Mouse (Mus musculus): ENCODE results near the gene Elof1. TPM values are rescaled to one million over a fixed set of nuclear protein-coding genes. Genes with fewer than 3 reads are reported as not detected.
"Not testable (repeated sequence)": the region's sequence is repeated elsewhere in the genome, so short reads cannot be mapped to it uniquely, and the experiment has no call there.

Elof1 gene
- polyA plus RNA-seq, 1 experiment from 2014 or later: 183 TPM

GRCm38 (mm10) chr9:22086012-22086411 lies 31.0 kb downstream of the Elof1 start:
- peak overlapping the region; percentile 63 for H3K4me3 ChIP-seq (replicated peaks)
- ATAC-seq (ENCODE audit: low FRiP score): no peak
- peak overlapping the region; percentile 86 for H3K27ac ChIP-seq (replicated peaks)
- 83% methylated on average over 6 of the region's 6 CpGs for whole genome bisulfite sequencing
- H3K36me3 ChIP-seq: peaks cover 6% of the 10 kb centered on the region; the same call in 1 of the 2 replicates
- H3K9me3 ChIP-seq (replicated peaks): no peaks in the 10 kb centered on the region
- H3K9ac ChIP-seq (replicated peaks): peak overlapping the region; percentile 65
- H3K4me2 ChIP-seq: peak overlapping the region; percentile 78
- H3K27me3 ChIP-seq (replicated peaks): no peaks in the 10 kb centered on the region
- peaks cover 27% of the 10 kb centered on the region for H3K4me1 ChIP-seq

- WGBS: under 1% methylated on average over 48 of the region's 48 CpGs
These were observed 31.7 kb downstream of the Elof1 start, which contains the start of gene Ecsit for GRCm38 (mm10) chr9:22085022-22085834. TSS of gene Ecsit (minus strand) at chr9:22085438.

GRCm38 (mm10) chr9:22084667-22085021 lies 32.3 kb downstream of the Elof1 start:
- peak overlapping the region; percentile 86 for H3K27ac ChIP-seq (replicated peaks)
- H3K9me3 ChIP-seq (replicated peaks): no peaks in the 10 kb centered on the region
- ATAC-seq (ENCODE audit: low FRiP score): no peak

More at GRCm38 (mm10) chr9:22085022-22085834, 31.7 kb downstream of the Elof1 start, which contains the start of gene Ecsit:
- H3K9ac ChIP-seq (replicated peaks): peak within 1 kb of the TSS; percentile 65
- peak within 1 kb of the TSS; percentile 78 for H3K4me2 ChIP-seq
- peak within 1 kb of the TSS; percentile 63 for H3K4me3 ChIP-seq (replicated peaks)
- peak; percentile 99 for ATAC-seq (ENCODE audit: low FRiP score)
- H3K27me3 ChIP-seq (replicated peaks): no peaks in the 10 kb centered on the region
- peaks cover 8% of the 10 kb centered on the region; the same call in 1 of the 2 replicates for H3K36me3 ChIP-seq
- peak within 1 kb of the TSS; percentile 86 for H3K27ac ChIP-seq (replicated peaks)
- no peaks in the 10 kb centered on the region for H3K9me3 ChIP-seq (replicated peaks)
- peaks cover 27% of the 10 kb centered on the region for H3K4me1 ChIP-seq

GRCm38 (mm10) chr9:22076223-22076622 lies 40.7 kb downstream of the Elof1 start:
- Histone ChIP-seq H3K9me3 (replicated peaks) (no peaks in the 10 kb centered on the region), H3K36me3 (peaks cover 44% of the 10 kb centered on the region), H3K4me3 (replicated peaks) (no peak overlapping the region), H3K4me1 (peaks cover 10% of the 10 kb centered on the region), H3K27ac (replicated peaks) (no peak overlapping the region), H3K4me2 (no peak overlapping the region), H3K27me3 (replicated peaks) (no peaks in the 10 kb centered on the region), H3K9ac (replicated peaks) (no peak overlapping the region)
- ATAC-seq (ENCODE audit: low FRiP score): no peak
- 91% methylated on average over 23 of the region's 23 CpGs for WGBS

More at GRCm38 (mm10) chr9:22084667-22085021, 32.3 kb downstream of the Elof1 start:
- WGBS: 32% methylated on average over 4 of the region's 4 CpGs
- H3K36me3 ChIP-seq: peaks cover 12% of the 10 kb centered on the region; the same call in 1 of the 2 replicates
- peak overlapping the region; percentile 63 for H3K4me3 ChIP-seq (replicated peaks)
- no peaks in the 10 kb centered on the region for H3K27me3 ChIP-seq (replicated peaks)
- H3K9ac ChIP-seq (replicated peaks): peak overlapping the region; percentile 65
- H3K4me1 ChIP-seq: peaks cover 27% of the 10 kb centered on the region
- peak overlapping the region; percentile 78 for H3K4me2 ChIP-seq

GRCm38 (mm10) chr9:22075778-22076177 lies 41.2 kb downstream of the Elof1 start:
- H3K9me3 ChIP-seq (replicated peaks); H3K9ac ChIP-seq (replicated peaks); H3K4me3 ChIP-seq (replicated peaks); H3K27ac ChIP-seq (replicated peaks); ATAC-seq (ENCODE audit: low FRiP score); H3K4me2 ChIP-seq; H3K27me3 ChIP-seq (replicated peaks): not testable (repeated sequence)
- peaks cover 44% of the 10 kb centered on the region for H3K36me3 ChIP-seq
- 77% methylated on average over 5 of the region's 5 CpGs for WGBS
- peaks cover 10% of the 10 kb centered on the region for H3K4me1 ChIP-seq

- no peaks in the 10 kb centered on the region for H3K9me3 ChIP-seq (replicated peaks)
- no peak overlapping the region for H3K4me2 ChIP-seq
- no peak for ATAC-seq (ENCODE audit: low FRiP score)
- peaks cover 25% of the 10 kb centered on the region for H3K4me1 ChIP-seq
- no peak overlapping the region for H3K27ac ChIP-seq (replicated peaks)
- no peaks in the 10 kb centered on the region for H3K27me3 ChIP-seq (replicated peaks)
- peaks cover 42% of the 10 kb centered on the region for H3K36me3 ChIP-seq
- no peak overlapping the region for H3K4me3 ChIP-seq (replicated peaks)
- 96% methylated on average over 4 of the region's 4 CpGs for WGBS
- no peak overlapping the region for H3K9ac ChIP-seq (replicated peaks)
These were observed 44.7 kb downstream of the Elof1 start for GRCm38 (mm10) chr9:22072276-22072675.

- H3K4me1 ChIP-seq: peaks cover 25% of the 10 kb centered on the region
- no peaks in the 10 kb centered on the region for H3K27me3 ChIP-seq (replicated peaks)
- peak within 1 kb of the TSS; percentile 96 for H3K9ac ChIP-seq (replicated peaks)
- WGBS: under 1% methylated on average over 70 of the region's 87 CpGs
- peak within 1 kb of the TSS; percentile 88 for H3K4me3 ChIP-seq (replicated peaks)
- H3K4me2 ChIP-seq: peak within 1 kb of the TSS; percentile 65
- peaks cover 38% of the 10 kb centered on the region for H3K36me3 ChIP-seq
- peak; percentile 97 for ATAC-seq (ENCODE audit: low FRiP score)
- H3K9me3 ChIP-seq (replicated peaks): no peaks in the 10 kb centered on the region
- H3K27ac ChIP-seq (replicated peaks): peak within 1 kb of the TSS; percentile 98
These were observed 46.0 kb downstream of the Elof1 start, which contains the start of the genes Gm49318 and Zfp653 for GRCm38 (mm10) chr9:22070791-22071573. TSS of gene Gm49318 (minus strand) at chr9:22071259. TSS of gene Zfp653 (minus strand) at chr9:22071376.

GRCm38 (mm10) chr9:22069881-22070553 lies 47.0 kb downstream of the Elof1 start:
- no peaks in the 10 kb centered on the region for H3K9me3 ChIP-seq (replicated peaks)
- peaks cover 25% of the 10 kb centered on the region for H3K4me1 ChIP-seq
- H3K27ac ChIP-seq (replicated peaks): peak overlapping the region; percentile 98
- ATAC-seq (ENCODE audit: low FRiP score): peak; percentile 25
- 69% methylated on average over 4 of the region's 4 CpGs for WGBS
- peak overlapping the region; percentile 88 for H3K4me3 ChIP-seq (replicated peaks)
- H3K4me2 ChIP-seq: peak overlapping the region; percentile 65
- peak overlapping the region; percentile 36 for H3K9ac ChIP-seq (replicated peaks)
- no peaks in the 10 kb centered on the region for H3K27me3 ChIP-seq (replicated peaks)
- H3K36me3 ChIP-seq: peaks cover 42% of the 10 kb centered on the region

- no peak for ATAC-seq (ENCODE audit: low FRiP score)
- H3K9me3 ChIP-seq (replicated peaks): no peaks in the 10 kb centered on the region
These were observed 49.8 kb downstream of the Elof1 start for GRCm38 (mm10) chr9:22067195-22067594.

GRCm38 (mm10) chr9:22066433-22066832 lies 50.5 kb downstream of the Elof1 start:
- Histone ChIP-seq H3K36me3 (peaks cover 63% of the 10 kb centered on the region), H3K27ac (replicated peaks) (no peak overlapping the region), H3K9me3 (replicated peaks) (no peaks in the 10 kb centered on the region), H3K4me1 (peaks cover 16% of the 10 kb centered on the region), H3K4me2 (no peak overlapping the region), H3K27me3 (replicated peaks) (no peaks in the 10 kb centered on the region), H3K9ac (replicated peaks) (no peak overlapping the region), H3K4me3 (replicated peaks) (no peak overlapping the region)
- ATAC-seq (ENCODE audit: low FRiP score): no peak
- 72% methylated on average over 3 of the region's 3 CpGs for WGBS

More at GRCm38 (mm10) chr9:22067195-22067594, 49.8 kb downstream of the Elof1 start:
- Histone ChIP-seq H3K36me3 (peaks cover 56% of the 10 kb centered on the region), H3K27me3 (replicated peaks) (no peaks in the 10 kb centered on the region), H3K4me1 (peaks cover 24% of the 10 kb centered on the region), H3K9ac (replicated peaks) (no peak overlapping the region), H3K4me2 (no peak overlapping the region), H3K27ac (replicated peaks) (no peak overlapping the region), H3K4me3 (replicated peaks) (no peak overlapping the region)
- WGBS: 82% methylated on average over 5 of the region's 5 CpGs

- 98% methylated on average over 11 of the region's 11 CpGs for WGBS
- Histone ChIP-seq H3K4me2 (no peak overlapping the region), H3K9ac (replicated peaks) (no peak overlapping the region), H3K27me3 (replicated peaks) (no peaks in the 10 kb centered on the region), H3K27ac (replicated peaks) (no peak overlapping the region), H3K4me3 (replicated peaks) (no peak overlapping the region), H3K9me3 (replicated peaks) (no peaks in the 10 kb centered on the region), H3K4me1 (peaks cover 15% of the 10 kb centered on the region), H3K36me3 (peaks cover 69% of the 10 kb centered on the region)
- ATAC-seq (ENCODE audit: low FRiP score): no peak
These were observed 51.3 kb downstream of the Elof1 start for GRCm38 (mm10) chr9:22065642-22066041.
